Mouse (Mus musculus): ENCODE measurements around the gene Tcirg1. TPM values are rescaled to one million over a fixed set of nuclear protein-coding genes. Genes with fewer than 3 reads are reported as not detected.

Tcirg1 gene
- polyA plus RNA-seq, 1 experiment from 2014 or later = 12.6 TPM

DNA sequence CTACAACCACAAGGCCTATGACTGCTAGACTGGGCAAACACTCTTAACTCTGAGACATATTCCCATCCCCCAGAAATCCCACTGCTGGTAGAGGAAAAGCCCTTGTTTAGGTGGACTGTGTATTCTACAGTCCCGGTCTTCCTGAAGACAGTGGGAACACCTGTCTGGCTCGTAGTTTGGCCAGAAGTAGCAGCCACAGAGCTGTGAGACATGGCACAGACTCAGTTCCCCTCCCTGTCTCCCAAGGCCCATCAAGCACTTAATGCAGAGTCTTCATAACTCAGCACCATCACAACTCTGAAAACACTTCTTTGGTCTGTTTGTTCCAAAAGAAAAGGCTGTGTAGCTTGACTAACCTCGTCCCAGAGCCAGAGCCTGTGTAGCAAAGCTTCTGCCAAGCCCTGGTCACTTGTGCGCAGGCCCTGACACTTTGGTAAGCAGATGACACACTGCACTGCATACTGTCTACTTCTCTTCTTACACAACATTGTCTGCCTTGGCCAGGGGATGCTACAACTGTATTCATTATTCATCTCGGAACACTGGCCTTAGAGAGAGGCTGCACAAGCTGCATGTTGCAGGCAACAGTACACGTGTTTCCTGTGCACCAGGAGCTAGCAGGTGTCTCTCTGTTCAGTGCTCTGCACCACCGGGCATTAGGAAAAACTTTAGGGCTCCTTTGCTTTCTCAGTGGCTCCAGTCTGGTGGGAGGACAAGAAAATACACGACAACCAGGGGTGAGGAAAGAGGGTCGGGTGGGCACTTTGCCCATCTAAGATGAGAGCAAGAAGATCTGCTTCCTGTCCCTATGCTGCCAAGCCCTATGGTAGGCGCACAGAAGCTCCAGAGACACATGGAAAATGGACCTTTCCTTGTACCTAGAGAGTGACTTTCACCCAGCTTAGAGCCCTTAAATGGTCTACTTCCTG, 60.0 kb downstream of the Tcirg1 start:
- no peaks in the 10 kb centered on the region; the same call in 1 of the 2 replicates for H3K4me1 ChIP-seq (ENCODE audit: control insufficient read depth, insufficient read depth, low read length)
- H3K4me3 ChIP-seq (ENCODE audit: low read depth, low read length) = no peak overlapping the region
- H3K4me2 ChIP-seq (ENCODE audit: low read length) = no peak overlapping the region
- no peak overlapping the region for H3K9ac ChIP-seq (ENCODE audit: low read depth, low read length)
- no peak overlapping the region for H3K27ac ChIP-seq (ENCODE audit: low read length)
- no peaks in the 10 kb centered on the region for H3K36me3 ChIP-seq (ENCODE audit: control insufficient read depth, insufficient read depth, low read length)
- WGBS = 81% methylated on average over 10 of the region's 10 CpGs
- no peaks in the 10 kb centered on the region for H3K9me3 ChIP-seq (replicated peaks; ENCODE audit: control insufficient read depth, low read length, poor library complexity, severe bottlenecking)
- H3K27me3 ChIP-seq (ENCODE audit: control insufficient read depth, insufficient read depth, low read depth, low read length) = no peaks in the 10 kb centered on the region
- no peak for ATAC-seq

Other genes starting within 250 kb of the Tcirg1 start
- 0.89 and 0.92 TPM in 2 replicates for gene Lrp5, start 220.6 kb downstream of the Tcirg1 start, polyA plus RNA-seq (2015; fragmentation: Nextera tagmentation; extraction: Ambion mirVana)
- 33.3 and 33.4 TPM in 2 replicates for gene 1810055G02Rik, start 198.8 kb downstream of the Tcirg1 start, polyA plus RNA-seq (2015; fragmentation: Nextera tagmentation; extraction: Ambion mirVana)
- gene Kmt5b, start 139.7 kb downstream of the Tcirg1 start, polyA plus RNA-seq (2015; fragmentation: Nextera tagmentation; extraction: Ambion mirVana) = 50.3 and 59.6 TPM in 2 replicates
- gene Chka, start 55.4 kb downstream of the Tcirg1 start, polyA plus RNA-seq (2015; fragmentation: Nextera tagmentation; extraction: Ambion mirVana) = 56.1 and 61.8 TPM in 2 replicates
- 229 and 245 TPM in 2 replicates for gene Ndufs8, start 5.6 kb upstream of the Tcirg1 start, polyA plus RNA-seq (2015; fragmentation: Nextera tagmentation; extraction: Ambion mirVana)
- gene Aldh3b1, start 22.7 kb upstream of the Tcirg1 start, polyA plus RNA-seq (2015; fragmentation: Nextera tagmentation; extraction: Ambion mirVana) = 1.8 and 2.0 TPM in 2 replicates
- 9.7 and 9.9 TPM in 2 replicates for gene Unc93b1, start 28.1 kb upstream of the Tcirg1 start, polyA plus RNA-seq (2015; fragmentation: Nextera tagmentation; extraction: Ambion mirVana)
- not detected in 2 replicates for gene Aldh3b3, start 51.5 kb upstream of the Tcirg1 start, polyA plus RNA-seq (2015; fragmentation: Nextera tagmentation; extraction: Ambion mirVana)
- gene Aldh3b2, start 65.2 kb upstream of the Tcirg1 start, polyA plus RNA-seq (2015; fragmentation: Nextera tagmentation; extraction: Ambion mirVana) = 0.60 and 0.82 TPM in 2 replicates
- 1.0 and 1.8 TPM in 2 replicates for gene Acy3, start 79.4 kb upstream of the Tcirg1 start, polyA plus RNA-seq (2015; fragmentation: Nextera tagmentation; extraction: Ambion mirVana)
- gene Tbx10, start 85.6 kb upstream of the Tcirg1 start, polyA plus RNA-seq (2015; fragmentation: Nextera tagmentation; extraction: Ambion mirVana) = not detected in 2 replicates
- 24.5 and 28.8 TPM in 2 replicates for gene Nudt8, start 93.4 kb upstream of the Tcirg1 start, polyA plus RNA-seq (2015; fragmentation: Nextera tagmentation; extraction: Ambion mirVana)
- gene Gm49405, start 93.5 kb upstream of the Tcirg1 start, polyA plus RNA-seq (2015; fragmentation: Nextera tagmentation; extraction: Ambion mirVana) = 6.4 and 6.6 TPM in 2 replicates
- 8.1 and 9.2 TPM in 2 replicates for gene Doc2g, start 96.2 kb upstream of the Tcirg1 start, polyA plus RNA-seq (2015; fragmentation: Nextera tagmentation; extraction: Ambion mirVana)
- gene Ndufv1, start 105.7 kb upstream of the Tcirg1 start, polyA plus RNA-seq (2015; fragmentation: Nextera tagmentation; extraction: Ambion mirVana) = 234 and 247 TPM in 2 replicates
- 534 and 577 TPM in 2 replicates for gene Gstp1, start 130.9 kb upstream of the Tcirg1 start, polyA plus RNA-seq (2015; fragmentation: Nextera tagmentation; extraction: Ambion mirVana)
- gene Gstp2, start 138.9 kb upstream of the Tcirg1 start, polyA plus RNA-seq (2015; fragmentation: Nextera tagmentation; extraction: Ambion mirVana) = 1.3 and 5.2 TPM in 2 replicates
- not detected in 2 replicates for gene Gstp3, start 152.4 kb upstream of the Tcirg1 start, polyA plus RNA-seq (2015; fragmentation: Nextera tagmentation; extraction: Ambion mirVana)
- 0.44 TPM in 1 of 2 replicates, not detected in the other for gene Cabp2, start 174.4 kb upstream of the Tcirg1 start, polyA plus RNA-seq (2015; fragmentation: Nextera tagmentation; extraction: Ambion mirVana)
- gene Cdk2ap2, start 190.0 kb upstream of the Tcirg1 start, polyA plus RNA-seq (2015; fragmentation: Nextera tagmentation; extraction: Ambion mirVana) = 83.1 and 83.2 TPM in 2 replicates
- gene Pitpnm1, start 192.9 kb upstream of the Tcirg1 start, polyA plus RNA-seq (2015; fragmentation: Nextera tagmentation; extraction: Ambion mirVana) = 105 and 113 TPM in 2 replicates
- 92.9 and 102 TPM in 2 replicates for gene Aip, start 218.7 kb upstream of the Tcirg1 start, polyA plus RNA-seq (2015; fragmentation: Nextera tagmentation; extraction: Ambion mirVana)
- gene Gpr152, start 232.7 kb upstream of the Tcirg1 start, polyA plus RNA-seq (2015; fragmentation: Nextera tagmentation; extraction: Ambion mirVana) = 0.09 TPM in 1 of 2 replicates, not detected in the other
- 0.24 and 0.48 TPM in 2 replicates for gene Cabp4, start 236.9 kb upstream of the Tcirg1 start, polyA plus RNA-seq (2015; fragmentation: Nextera tagmentation; extraction: Ambion mirVana)
- gene Coro1b, start 241.5 kb upstream of the Tcirg1 start, polyA plus RNA-seq (2015; fragmentation: Nextera tagmentation; extraction: Ambion mirVana) = 102 and 119 TPM in 2 replicates
- 0.28 TPM in 1 of 2 replicates, not detected in the other for gene Ptprcap, start 246.5 kb upstream of the Tcirg1 start, polyA plus RNA-seq (2015; fragmentation: Nextera tagmentation; extraction: Ambion mirVana)

All from midbrain, embryonic 16.5 days (tissue).